Mouse (Mus musculus) cortical plate, adult 2 months (tissue): Measurements from ENCODE around the gene H2bfm.
"Not testable (repeated sequence)": the region's sequence is repeated elsewhere in the genome, so short reads cannot be mapped to it uniquely, and the experiment has no call there.

Experiments
- CTCF ChIP-seq: fragments of 200-500 bp; IDR thresholded peaks from 2 replicates; pipeline ENCODE4 v1.5.1; 2011; ENCODE audit warnings: mild to moderate bottlenecking, control low read depth, low read length; ENCODE audit not compliant: insufficient read depth; ENCODE audit errors: extremely low read depth
- POLR2A ChIP-seq: fragments of 200-500 bp; IDR thresholded peaks from 2 replicates; pipeline ENCODE4 v1.6.1; 2011; ENCODE audit warnings: mild to moderate bottlenecking, low read length, control low read depth; ENCODE audit not compliant: insufficient read depth; ENCODE audit errors: extremely low read depth

GRCm38 (mm10) chrX:136975397-136975796, 48.3 kb downstream of the H2bfm start, which contains the start of gene Tmsb15b2:
- not testable (repeated sequence) for TF ChIP-seq CTCF, POLR2A
